Mouse (Mus musculus) left cerebral cortex, adult 11 months (tissue): Measurements from ENCODE around the gene Htr5b.

ENCODE experiments used
- DNase-seq: peaks from one replicate; pipeline ENCODE4 v3.0.0; 2022; ENCODE audit warnings: low spot score

Gene Htr5b

DNA sequence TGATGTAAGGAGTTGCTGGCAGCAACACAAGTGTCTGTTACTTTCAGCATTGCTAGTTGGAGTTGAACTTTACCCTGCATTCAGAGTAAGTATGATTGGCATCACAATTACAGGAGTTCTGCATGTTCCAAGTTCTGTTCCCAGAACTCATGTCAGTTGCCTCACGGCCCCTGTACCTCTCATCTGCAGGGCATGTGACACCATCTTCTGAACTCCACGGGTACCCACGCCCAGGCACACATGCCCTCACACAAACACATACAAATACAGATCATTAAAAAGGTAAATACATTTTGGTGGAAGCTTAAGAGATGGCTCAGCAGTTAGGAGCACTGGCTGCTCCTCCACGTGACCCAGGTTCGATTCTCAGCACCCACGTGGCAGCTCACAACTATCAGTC is 41.5 kb downstream of the Htr5b start:
- DNase-seq, result no peak

GRCm38 (mm10) chr1:121483091-121483490 is 45.2 kb downstream of the Htr5b start:
- no peak for DNase-seq

DNA sequence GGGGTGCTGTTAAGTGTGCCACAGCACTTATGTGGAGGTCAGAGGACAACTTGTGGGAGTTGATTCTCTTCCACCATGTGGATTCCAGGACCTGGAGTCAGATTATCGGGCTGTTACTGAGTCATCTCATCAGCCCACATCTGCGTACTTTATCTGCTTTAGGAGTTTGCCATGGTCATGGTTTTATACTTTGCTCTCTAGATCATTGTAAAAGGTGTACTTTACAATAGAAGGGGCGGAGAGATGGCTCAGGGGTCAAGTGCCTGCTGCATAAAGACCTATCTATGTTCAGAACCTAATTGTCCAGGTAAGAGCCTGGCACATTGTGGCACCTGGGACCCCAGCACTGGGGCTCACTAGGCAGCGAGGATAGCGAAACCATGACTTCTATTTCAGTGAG is 48.9 kb downstream of the Htr5b start:
- DNase-seq, result no peak

GRCm38 (mm10) chr1:121478284-121478980 is 49.8 kb downstream of the Htr5b start:
- DNase-seq, result no peak

- no peak for DNase-seq
Measured at GRCm38 (mm10) chr1:121477716-121478115, 50.5 kb downstream of the Htr5b start.

DNA sequence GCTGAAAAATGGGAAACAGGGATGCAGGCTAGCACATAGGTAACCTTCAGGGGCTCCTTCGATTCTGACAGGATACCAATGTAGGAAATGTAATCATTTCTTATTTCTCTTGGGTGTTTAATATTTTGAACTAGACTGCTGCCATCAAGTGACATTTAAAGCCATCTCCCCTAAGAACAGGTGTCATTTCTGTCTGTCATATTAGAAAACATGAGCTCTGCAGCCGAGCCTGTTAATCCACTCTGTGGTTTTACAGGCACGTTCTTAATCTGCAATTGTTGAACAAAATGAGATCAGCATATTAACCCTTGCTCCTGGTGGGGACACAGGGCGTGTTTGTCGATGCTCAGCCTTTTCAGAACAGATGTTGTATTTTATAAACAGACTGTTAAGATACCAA is 56.8 kb downstream of the Htr5b start:
- DNase-seq, result no peak

GRCm38 (mm10) chr1:121468271-121468670 is 60.0 kb downstream of the Htr5b start:
- no peak for DNase-seq

- no peak for DNase-seq
Measured at GRCm38 (mm10) chr1:121466276-121466675, 62.0 kb downstream of the Htr5b start.

DNA sequence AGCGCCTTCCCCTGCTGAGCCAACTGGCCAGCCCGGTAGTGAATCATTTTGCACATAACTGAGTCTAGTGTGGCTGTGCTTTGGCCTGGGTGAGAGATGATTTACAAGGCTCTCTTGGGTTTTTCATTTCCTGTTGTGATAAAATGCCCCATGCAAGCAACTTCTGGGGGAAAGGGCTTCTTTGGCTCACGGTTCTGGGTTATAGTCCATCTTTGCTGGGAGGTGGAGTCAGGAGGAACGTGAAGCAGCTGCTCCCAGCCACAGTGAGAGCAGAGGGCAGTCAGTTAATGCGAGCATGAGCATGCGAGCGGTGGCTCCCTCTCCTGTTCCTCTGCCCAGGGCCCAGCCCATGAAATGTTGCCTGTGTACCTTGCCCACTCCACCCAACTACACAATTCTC is 64.5 kb downstream of the Htr5b start:
- no peak for DNase-seq

GRCm38 (mm10) chr1:121462643-121463042 is 65.6 kb downstream of the Htr5b start:
- DNase-seq, result no peak

GRCm38 (mm10) chr1:121461895-121462294 is 66.4 kb downstream of the Htr5b start:
- DNase-seq, result no peak

DNA sequence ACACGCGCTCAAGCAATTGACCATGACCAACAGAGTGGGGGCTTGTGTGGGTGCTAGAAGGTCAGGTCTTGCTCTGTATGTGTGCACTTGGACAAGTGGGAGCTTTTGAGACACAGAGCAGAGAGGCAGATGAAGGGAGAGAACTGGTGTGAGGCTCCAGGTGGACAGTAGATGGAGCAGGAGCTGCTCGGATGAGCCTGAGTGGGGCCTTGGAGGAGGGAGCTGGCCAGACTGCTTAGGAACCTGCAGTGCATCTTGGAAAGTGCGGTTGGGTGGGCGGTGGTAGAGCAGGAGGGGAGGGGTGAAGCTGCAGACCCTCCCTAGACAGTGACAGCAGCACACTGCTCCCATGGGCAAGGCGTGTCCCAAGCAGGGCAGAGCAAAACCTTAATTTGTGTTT is 68.2 kb downstream of the Htr5b start:
- DNase-seq, result no peak
